Mouse (Mus musculus) CD4-positive, CD25-positive, alpha-beta regulatory T cell, adult 9 weeks (primary cell): ENCODE results near the gene E4f1. TPM values are rescaled to one million over a fixed set of nuclear protein-coding genes. Genes with fewer than 3 reads are reported as not detected.

Experiments
- polyA plus RNA-seq: library from polyadenylated mRNA; unstranded; fragments of 100-300 nt; shearing (Covaris generic); gene quantifications from one replicate; pipeline ENCODE4 v1.2.1, GENCODE M21; 2017

Gene E4f1
- polyA plus RNA-seq = 58.6 TPM

GRCm38 (mm10) chr17:24469910-24470602, at the start of gene E4f1, which contains the start of gene Pgp:
TSS of gene E4f1 (minus strand) at chr17:24470313.
TSS of gene Pgp (plus strand) at chr17:24470392.

GRCm38 (mm10) chr17:24488186-24488661, 18.1 kb upstream of the E4f1 start, which contains the start of gene Caskin1:
TSS of gene Caskin1 (plus strand) at chr17:24488601.

GRCm38 (mm10) chr17:24478663-24479380, 8.7 kb upstream of the E4f1 start, which contains the start of gene Mlst8:
TSS of gene Mlst8 (minus strand) at chr17:24479078.

GRCm38 (mm10) chr17:24473612-24474275, 3.6 kb upstream of the E4f1 start, which contains the start of gene Bricd5:
TSS of gene Bricd5 (plus strand) at chr17:24473884.

GRCm38 (mm10) chr17:24442632-24443155, 27.4 kb downstream of the E4f1 start, which contains the start of gene Dnase1l2:
TSS of gene Dnase1l2 (minus strand) at chr17:24443105.

GRCm38 (mm10) chr17:24426471-24427169, 43.5 kb downstream of the E4f1 start, which contains the start of gene Eci1:
TSS of gene Eci1 (plus strand) at chr17:24426641.

GRCm38 (mm10) chr17:24414230-24414976, 55.7 kb downstream of the E4f1 start, which contains the start of gene Rnps1:
TSS of gene Rnps1 (plus strand) at chr17:24414565.

Other genes with a start within 250 kb of the E4f1 start
- gene Tedc2, start 249.5 kb downstream of the E4f1 start, polyA plus RNA-seq = 7.7 TPM
- 3.4 TPM for gene Ccnf, start 218.8 kb downstream of the E4f1 start, polyA plus RNA-seq
- 0.21 TPM for gene Abca17, start 119.2 kb downstream of the E4f1 start, polyA plus RNA-seq
- gene Abca3, start 118.4 kb downstream of the E4f1 start, polyA plus RNA-seq = 41.1 TPM
- 205 TPM for gene Rnps1, start 55.7 kb downstream of the E4f1 start, polyA plus RNA-seq
- 78.7 TPM for gene Eci1, start 43.7 kb downstream of the E4f1 start, polyA plus RNA-seq
- gene Dnase1l2, start 27.2 kb downstream of the E4f1 start, polyA plus RNA-seq = 4.9 TPM
- gene Pgp, start 79 bp upstream of the E4f1 start, polyA plus RNA-seq = 2.4 TPM
- not detected for gene Bricd5, start 3.6 kb upstream of the E4f1 start, polyA plus RNA-seq
- gene Mlst8, start 8.8 kb upstream of the E4f1 start, polyA plus RNA-seq = 30.8 TPM
- gene Caskin1, start 18.3 kb upstream of the E4f1 start, polyA plus RNA-seq = 0.15 TPM
- gene Traf7, start 57.6 kb upstream of the E4f1 start, polyA plus RNA-seq = 110 TPM
- gene Rab26, start 63.9 kb upstream of the E4f1 start, polyA plus RNA-seq = 5.0 TPM
- 18.9 TPM for gene Pkd1, start 79.5 kb upstream of the E4f1 start, polyA plus RNA-seq
- 52.7 TPM for gene Tsc2, start 162.3 kb upstream of the E4f1 start, polyA plus RNA-seq
- 6.2 TPM for gene Nthl1, start 162.4 kb upstream of the E4f1 start, polyA plus RNA-seq
- not detected for gene Slc9a3r2, start 180.0 kb upstream of the E4f1 start, polyA plus RNA-seq
- not detected for gene Npw, start 188.1 kb upstream of the E4f1 start, polyA plus RNA-seq
- 2.3 TPM for gene Zfp598, start 199.4 kb upstream of the E4f1 start, polyA plus RNA-seq
- 0.40 TPM for gene Syngr3, start 219.6 kb upstream of the E4f1 start, polyA plus RNA-seq
- gene Gfer, start 225.8 kb upstream of the E4f1 start, polyA plus RNA-seq = 7.7 TPM
- gene Noxo1, start 225.9 kb upstream of the E4f1 start, polyA plus RNA-seq = 1.7 TPM
- 71.9 TPM for gene Tbl3, start 237.3 kb upstream of the E4f1 start, polyA plus RNA-seq
- not detected for gene Rnf151, start 247.8 kb upstream of the E4f1 start, polyA plus RNA-seq
- 660 TPM for gene Rps2, start 247.8 kb upstream of the E4f1 start, polyA plus RNA-seq